ENCODE assay signal across 17 mouse cellular contexts in genomic region chr3:89479055-89479454, GRCm38 (mm10). TPM values are rescaled to one million over a fixed set of nuclear protein-coding genes. Genes with fewer than 3 reads are reported as not detected.
"Had no signal": no experiment of that assay in that cellular context is flagged by ENCODE, and none has a peak within 500 bp of the region (broad histone marks: within the 10 kb centered on the region; RNA-seq: fewer than 3 reads in every experiment).

No protein-coding gene starts in this region.

- H3K4me1 ChIP-seq: neural tube, embryonic 12.5 days; neural tube, embryonic 13.5 days; neural tube, embryonic 15.5 days; stomach, embryonic 15.5 days had no signal

- H3K27ac ChIP-seq: neural tube, embryonic 12.5 days; neural tube, embryonic 13.5 days; neural tube, embryonic 15.5 days; stomach, embryonic 15.5 days had no signal

- H3K9me3 ChIP-seq: neural tube, embryonic 12.5 days; neural tube, embryonic 13.5 days; neural tube, embryonic 15.5 days; stomach, embryonic 15.5 days had no signal

- H3K9ac ChIP-seq: neural tube, embryonic 12.5 days; neural tube, embryonic 13.5 days; neural tube, embryonic 15.5 days; stomach, embryonic 15.5 days had no signal

- H3K4me2 ChIP-seq: neural tube, embryonic 12.5 days; neural tube, embryonic 13.5 days; neural tube, embryonic 15.5 days; stomach, embryonic 15.5 days had no signal

- H3K36me3 ChIP-seq: neural tube, embryonic 12.5 days; neural tube, embryonic 13.5 days; neural tube, embryonic 15.5 days; stomach, embryonic 15.5 days had no signal

- DNase-seq: retina, postnatal 1 day; right cerebral cortex, adult 18-20 months; right cerebral cortex, postnatal 14 days; right cerebral cortex, postnatal 25 days; right cerebral cortex, postnatal 4 days; spleen, adult 18-20 months; thymus, adult 18-20 months; thymus, adult 2 months; thymus, postnatal 14 days; thymus, postnatal 25 days; thymus, postnatal 36 days; thymus, postnatal 4 days had no signal

- H3K4me3 ChIP-seq: neural tube, embryonic 12.5 days; neural tube, embryonic 13.5 days; neural tube, embryonic 15.5 days; stomach, embryonic 15.5 days had no signal

- H3K27me3 ChIP-seq: neural tube, embryonic 12.5 days; neural tube, embryonic 13.5 days; neural tube, embryonic 15.5 days; stomach, embryonic 15.5 days had no signal

RNA-seq across cellular contexts. Expression of gene Kcnn3, which starts 40.9 kb away (rescaled TPM):
- total RNA-seq: neutrophil, adult 5-6 weeks had no signal
